Mouse (Mus musculus): ENCODE results near the gene Gfod2. TPM values are rescaled to one million over a fixed set of nuclear protein-coding genes. Genes with fewer than 3 reads are reported as not detected.

Gfod2 gene
- polyA plus RNA-seq, 1 experiment from 2014 or later = 63.1 TPM

DNA sequence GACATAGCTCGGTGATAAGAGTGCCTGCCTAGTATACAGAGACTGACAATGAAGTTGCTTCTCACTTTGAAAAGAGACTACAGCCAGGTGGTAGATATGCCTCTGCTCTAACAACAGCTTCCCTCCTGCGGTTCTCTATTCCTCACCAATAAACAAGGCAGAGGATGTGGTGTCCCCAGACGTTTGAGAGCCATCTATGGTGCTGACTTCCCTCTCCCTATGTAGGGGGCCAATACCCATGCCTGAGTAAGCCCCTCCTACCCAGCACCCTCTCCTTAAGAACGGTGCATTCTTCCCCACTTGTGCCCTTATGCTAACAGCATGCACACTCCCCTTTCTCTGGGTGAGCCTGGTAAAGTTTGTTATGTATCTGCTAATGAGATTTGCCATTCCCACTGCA lies 30.5 kb upstream of the Gfod2 start:
- no peak overlapping the region for H3K4me2 ChIP-seq (replicated peaks)
- no peaks in the 10 kb centered on the region for H3K27me3 ChIP-seq (replicated peaks)
- ATAC-seq (ENCODE audit: low FRiP score, low read depth) = no peak
- no peak overlapping the region for H3K9ac ChIP-seq
- H3K4me3 ChIP-seq = no peak overlapping the region
- H3K27ac ChIP-seq = no peak overlapping the region
- no peaks in the 10 kb centered on the region for H3K9me3 ChIP-seq
- 60% methylated on average over 4 of the region's 4 CpGs for WGBS
- no peaks in the 10 kb centered on the region for H3K4me1 ChIP-seq
- H3K36me3 ChIP-seq = peaks cover 22% of the 10 kb centered on the region

GRCm38 (mm10) chr8:105788241-105788640 lies 29.8 kb upstream of the Gfod2 start:
- H3K9ac ChIP-seq = no peak overlapping the region
- no peak overlapping the region for H3K4me3 ChIP-seq
- H3K4me2 ChIP-seq (replicated peaks) = no peak overlapping the region
- H3K36me3 ChIP-seq = peaks cover 28% of the 10 kb centered on the region
- no peak overlapping the region for H3K27ac ChIP-seq
- H3K4me1 ChIP-seq = no peaks in the 10 kb centered on the region
- no peak for ATAC-seq (ENCODE audit: low FRiP score, low read depth)
- H3K9me3 ChIP-seq = no peaks in the 10 kb centered on the region
- no peaks in the 10 kb centered on the region for H3K27me3 ChIP-seq (replicated peaks)
- 95% methylated on average over 2 of the region's 2 CpGs for WGBS

GRCm38 (mm10) chr8:105780298-105780697 lies 21.8 kb upstream of the Gfod2 start:
- Histone ChIP-seq H3K36me3 (peaks cover 73% of the 10 kb centered on the region), H3K9me3 (no peaks in the 10 kb centered on the region), H3K4me3 (no peak overlapping the region), H3K4me2 (replicated peaks) (no peak overlapping the region), H3K27me3 (replicated peaks) (no peaks in the 10 kb centered on the region), H3K9ac (no peak overlapping the region), H3K4me1 (no peaks in the 10 kb centered on the region), H3K27ac (no peak overlapping the region)
- WGBS = 92% methylated on average over 5 of the region's 5 CpGs
- no peak for ATAC-seq (ENCODE audit: low FRiP score, low read depth)

- Histone ChIP-seq H3K27me3 (replicated peaks) (no peaks in the 10 kb centered on the region), H3K36me3 (peaks cover 84% of the 10 kb centered on the region), H3K4me3 (no peak overlapping the region), H3K27ac (no peak overlapping the region), H3K9me3 (no peaks in the 10 kb centered on the region), H3K4me1 (no peaks in the 10 kb centered on the region), H3K4me2 (replicated peaks) (no peak overlapping the region), H3K9ac (no peak overlapping the region)
- WGBS = 90% methylated on average over 2 of the region's 2 CpGs
- no peak for ATAC-seq (ENCODE audit: low FRiP score, low read depth)
Measured at GRCm38 (mm10) chr8:105777833-105778232, 19.4 kb upstream of the Gfod2 start.

GRCm38 (mm10) chr8:105774498-105774897 lies 16.0 kb upstream of the Gfod2 start:
- no peaks in the 10 kb centered on the region for H3K9me3 ChIP-seq
- WGBS = 98% methylated on average over 5 of the region's 5 CpGs
- H3K4me3 ChIP-seq = no peak overlapping the region
- H3K9ac ChIP-seq = no peak overlapping the region
- H3K27ac ChIP-seq = no peak overlapping the region
- peaks cover 80% of the 10 kb centered on the region for H3K36me3 ChIP-seq
- no peaks in the 10 kb centered on the region for H3K4me1 ChIP-seq
- H3K4me2 ChIP-seq (replicated peaks) = no peak overlapping the region
- H3K27me3 ChIP-seq (replicated peaks) = no peaks in the 10 kb centered on the region
- ATAC-seq (ENCODE audit: low FRiP score, low read depth) = no peak

GRCm38 (mm10) chr8:105773441-105773861 lies 15.0 kb upstream of the Gfod2 start:
- WGBS = 92% methylated on average over 1 of the region's 1 CpGs
- peaks cover 81% of the 10 kb centered on the region for H3K36me3 ChIP-seq

GRCm38 (mm10) chr8:105771398-105772175 lies 13.1 kb upstream of the Gfod2 start:
- H3K4me3 ChIP-seq = no peak overlapping the region
- no peaks in the 10 kb centered on the region for H3K27me3 ChIP-seq (replicated peaks)
- no peak overlapping the region for H3K27ac ChIP-seq
- 95% methylated on average over 12 of the region's 12 CpGs for WGBS
- no peak overlapping the region for H3K9ac ChIP-seq
- no peak for ATAC-seq (ENCODE audit: low FRiP score, low read depth)
- no peak overlapping the region for H3K4me2 ChIP-seq (replicated peaks)
- peaks cover 77% of the 10 kb centered on the region for H3K36me3 ChIP-seq
- no peaks in the 10 kb centered on the region for H3K9me3 ChIP-seq
- no peaks in the 10 kb centered on the region for H3K4me1 ChIP-seq

More at GRCm38 (mm10) chr8:105773441-105773861, 15.0 kb upstream of the Gfod2 start:
- Histone ChIP-seq H3K27ac (no peak overlapping the region), H3K4me3 (no peak overlapping the region), H3K9ac (no peak overlapping the region), H3K4me2 (replicated peaks) (no peak overlapping the region), H3K27me3 (replicated peaks) (no peaks in the 10 kb centered on the region), H3K4me1 (no peaks in the 10 kb centered on the region), H3K9me3 (no peaks in the 10 kb centered on the region)
- no peak for ATAC-seq (ENCODE audit: low FRiP score, low read depth)

DNA sequence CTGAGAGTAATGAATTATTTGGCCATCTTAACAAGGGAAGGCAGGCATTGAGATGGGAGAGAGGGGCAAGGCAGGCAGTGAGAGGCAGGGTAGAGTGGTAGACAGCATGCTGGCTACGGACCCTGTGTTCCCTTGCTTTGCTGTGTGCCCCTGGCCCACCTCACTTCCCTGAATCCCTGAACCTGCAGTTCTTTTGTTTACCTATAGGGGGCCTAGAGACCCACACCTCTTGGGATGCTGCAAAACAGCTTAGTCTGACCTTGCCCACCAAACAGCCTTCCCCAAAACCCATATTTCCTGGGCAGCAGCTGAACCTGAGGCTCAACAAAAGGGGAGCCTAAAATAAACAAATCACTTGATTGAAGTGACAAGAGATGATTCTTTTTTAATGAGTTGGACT lies 12.1 kb upstream of the Gfod2 start:
- WGBS = 89% methylated on average over 1 of the region's 1 CpGs
- no peaks in the 10 kb centered on the region for H3K27me3 ChIP-seq (replicated peaks)
- H3K9ac ChIP-seq = no peak overlapping the region
- H3K4me2 ChIP-seq (replicated peaks) = no peak overlapping the region
- no peaks in the 10 kb centered on the region for H3K4me1 ChIP-seq
- peaks cover 68% of the 10 kb centered on the region for H3K36me3 ChIP-seq
- H3K9me3 ChIP-seq = no peaks in the 10 kb centered on the region
- H3K27ac ChIP-seq = no peak overlapping the region
- no peak for ATAC-seq (ENCODE audit: low FRiP score, low read depth)
- no peak overlapping the region for H3K4me3 ChIP-seq

GRCm38 (mm10) chr8:105768485-105769257 lies 10.2 kb upstream of the Gfod2 start:
- H3K9me3 ChIP-seq = no peaks in the 10 kb centered on the region
- no peaks in the 10 kb centered on the region for H3K4me1 ChIP-seq
- peaks cover 50% of the 10 kb centered on the region for H3K36me3 ChIP-seq
- H3K4me3 ChIP-seq = no peak overlapping the region
- no peak overlapping the region for H3K9ac ChIP-seq
- H3K27ac ChIP-seq = no peak overlapping the region
- no peaks in the 10 kb centered on the region for H3K27me3 ChIP-seq (replicated peaks)
- no peak overlapping the region for H3K4me2 ChIP-seq (replicated peaks)
- WGBS = 96% methylated on average over 5 of the region's 5 CpGs
- no peak for ATAC-seq (ENCODE audit: low FRiP score, low read depth)

- peak overlapping the region; percentile 79 for H3K9ac ChIP-seq
- H3K4me1 ChIP-seq = 0 out of 2 replicates have a peak, but pooled peaks cover 6% of the 10 kb centered on the region
- H3K27ac ChIP-seq = peak overlapping the region; percentile 62
- peak overlapping the region; percentile 64 for H3K4me2 ChIP-seq (replicated peaks)
- no peaks in the 10 kb centered on the region for H3K36me3 ChIP-seq
- WGBS = 1% methylated on average over 12 of the region's 12 CpGs
- H3K4me3 ChIP-seq = peak overlapping the region; percentile 90
- no peaks in the 10 kb centered on the region for H3K27me3 ChIP-seq (replicated peaks)
- peak; percentile 46 for ATAC-seq (ENCODE audit: low FRiP score, low read depth)
- no peaks in the 10 kb centered on the region for H3K9me3 ChIP-seq
Measured at GRCm38 (mm10) chr8:105757796-105758276, 628 bp downstream of the Gfod2 start.

GRCm38 (mm10) chr8:105754688-105755087 lies 3.8 kb downstream of the Gfod2 start:
- no peak overlapping the region for H3K9ac ChIP-seq
- peaks cover 28% of the 10 kb centered on the region for H3K4me1 ChIP-seq
- H3K9me3 ChIP-seq = no peaks in the 10 kb centered on the region
- H3K36me3 ChIP-seq = no peaks in the 10 kb centered on the region
- 78% methylated on average over 2 of the region's 2 CpGs for WGBS
- no peak overlapping the region for H3K4me2 ChIP-seq (replicated peaks)
- H3K4me3 ChIP-seq = no peak overlapping the region
- no peaks in the 10 kb centered on the region for H3K27me3 ChIP-seq (replicated peaks)
- H3K27ac ChIP-seq = no peak overlapping the region
- ATAC-seq (ENCODE audit: low FRiP score, low read depth) = no peak

GRCm38 (mm10) chr8:105753916-105754315 lies 4.5 kb downstream of the Gfod2 start:
- no peak for ATAC-seq (ENCODE audit: low FRiP score, low read depth)
- H3K4me1 ChIP-seq = peaks cover 34% of the 10 kb centered on the region
- 84% methylated on average over 2 of the region's 2 CpGs for WGBS

More at GRCm38 (mm10) chr8:105753916-105754315, 4.5 kb downstream of the Gfod2 start:
- Histone ChIP-seq H3K4me3 (no peak overlapping the region), H3K36me3 (no peaks in the 10 kb centered on the region), H3K9ac (no peak overlapping the region), H3K27ac (no peak overlapping the region), H3K9me3 (no peaks in the 10 kb centered on the region), H3K4me2 (replicated peaks) (no peak overlapping the region), H3K27me3 (replicated peaks) (no peaks in the 10 kb centered on the region)

Data from neural tube, embryonic 12.5 days (tissue).